Mouse (Mus musculus) liver, postnatal 0 days (tissue): Measurements from ENCODE around the gene Khdc1a.

Source experiments
- CTCF ChIP-seq: sonication (generic); IDR thresholded peaks from 2 replicates; pipeline ENCODE4 v1.5.1; 2016; ENCODE audit warnings: antibody characterized with exemption, low read depth
- EP300 ChIP-seq: IDR thresholded peaks from 2 replicates; pipeline ENCODE4 v1.6.1; 2016; ENCODE audit warnings: antibody characterized with exemption, low read depth, mild to moderate bottlenecking

GRCm38 (mm10) chr1:21333222-21333973, 16.0 kb upstream of the Khdc1a start:
- no peak for TF ChIP-seq CTCF
- peak; percentile 85 for TF ChIP-seq EP300
